Comparison of ENCODE assay signal across 15 mouse cellular contexts in genomic region chr4:149791470-149791869, GRCm38 (mm10). TPM values are rescaled to one million over a fixed set of nuclear protein-coding genes. Genes with fewer than 3 reads are reported as not detected.
DNase-seq lines count a peak whose midpoint lies in the region; ATAC-seq lines count a peak whose summit lies in the region.
"Had no signal": no experiment of that assay in that cellular context is flagged by ENCODE, and none has a peak within 500 bp of the region (broad histone marks: within the 10 kb centered on the region; RNA-seq: fewer than 3 reads in every experiment).

No protein-coding gene starts in this region.

- 75% methylated on average over 4 of the region's 4 CpGs for WGBS in kidney, embryonic 15.5 days
- 85% methylated on average over 4 of the region's 4 CpGs for WGBS in forebrain, embryonic 12.5 days

- no peak overlapping the region for H3K27ac ChIP-seq in kidney, embryonic 15.5 days
- H3K27ac ChIP-seq in forebrain, embryonic 12.5 days: no peak overlapping the region
- H3K27ac ChIP-seq: intestine, embryonic 15.5 days; midbrain, embryonic 15.5 days had no signal

- H3K4me1 ChIP-seq in kidney, embryonic 15.5 days: peaks cover 33% of the 10 kb centered on the region
- H3K4me1 ChIP-seq in forebrain, embryonic 12.5 days: peaks cover 12% of the 10 kb centered on the region; the same call in 1 of the 2 replicates
- H3K4me1 ChIP-seq: midbrain, embryonic 15.5 days had no signal

- no peak overlapping the region for H3K9ac ChIP-seq in kidney, embryonic 15.5 days
- no peak overlapping the region for H3K9ac ChIP-seq in forebrain, embryonic 12.5 days
- H3K9ac ChIP-seq: intestine, embryonic 15.5 days; midbrain, embryonic 15.5 days; neural tube, embryonic 13.5 days had no signal

- no peaks in the 10 kb centered on the region for H3K36me3 ChIP-seq in kidney, embryonic 15.5 days
- no peaks in the 10 kb centered on the region for H3K36me3 ChIP-seq in forebrain, embryonic 12.5 days (replicated peaks)
- H3K36me3 ChIP-seq: intestine, embryonic 15.5 days; midbrain, embryonic 15.5 days; neural tube, embryonic 13.5 days had no signal

- H3K4me3 ChIP-seq in kidney, embryonic 15.5 days (replicated peaks): no peak overlapping the region
- H3K4me3 ChIP-seq in forebrain, embryonic 12.5 days (replicated peaks): no peak overlapping the region
- H3K4me3 ChIP-seq: intestine, embryonic 15.5 days; midbrain, embryonic 15.5 days; neural tube, embryonic 13.5 days had no signal

- peak; percentile 50 to 65 for DNase-seq in gastrocnemius, adult 8-10 months (ENCODE audit: low spot score in 2 of 2)
- DNase-seq in gastrocnemius, postnatal 14 days: no peak
- peak; percentile 65 to 72 for DNase-seq in kidney, postnatal 36 days
- DNase-seq in gastrocnemius, postnatal 25 days: peak; percentile 77
- peak; percentile 68 for DNase-seq in lung, postnatal 25 days (ENCODE audit: low spot score)
- DNase-seq in right cerebral cortex, postnatal 4 days: no peak
- DNase-seq: cerebellum, postnatal 14 days; spleen, adult 18-20 months; thymus, postnatal 25 days had no signal

- no peaks in the 10 kb centered on the region for H3K27me3 ChIP-seq in kidney, embryonic 15.5 days
- H3K27me3 ChIP-seq in forebrain, embryonic 12.5 days: peaks cover 16% of the 10 kb centered on the region; the same call in 1 of the 2 replicates
- H3K27me3 ChIP-seq: intestine, embryonic 15.5 days; midbrain, embryonic 15.5 days; neural tube, embryonic 13.5 days had no signal

- H3K4me2 ChIP-seq in kidney, embryonic 15.5 days: no peak overlapping the region
- H3K4me2 ChIP-seq in forebrain, embryonic 12.5 days: no peak overlapping the region
- H3K4me2 ChIP-seq: intestine, embryonic 15.5 days; midbrain, embryonic 15.5 days; neural tube, embryonic 13.5 days had no signal

- H3K9me3 ChIP-seq in kidney, embryonic 15.5 days (replicated peaks): no peaks in the 10 kb centered on the region
- no peaks in the 10 kb centered on the region for H3K9me3 ChIP-seq in forebrain, embryonic 12.5 days
- H3K9me3 ChIP-seq: intestine, embryonic 15.5 days; midbrain, embryonic 15.5 days; neural tube, embryonic 13.5 days had no signal

- no peak for ATAC-seq in kidney, embryonic 15.5 days (replicated peaks; ENCODE audit: low FRiP score)
- ATAC-seq in forebrain, embryonic 12.5 days (ENCODE audit: low FRiP score): no peak
- ATAC-seq: CD4-positive, CD25-positive, alpha-beta regulatory T cell, adult 4 months; intestine, embryonic 15.5 days; midbrain, embryonic 15.5 days had no signal

- intact Hi-C loops in gastrocnemius, postnatal 14 days (cut with DNase I; ENCODE audit: low total_unique reads): no loop called here

RNA-seq across cellular contexts. Expression of gene Slc25a33, which starts 17.4 kb away (rescaled TPM):
- 10 to 100 TPM in 3 of 4 experiments, 1 to 10 TPM in 1; 7.7 to 14.5 (median 13.0) TPM for total RNA-seq in gastrocnemius, adult 8-10 months (2022)
- total RNA-seq in gastrocnemius, postnatal 14 days (2021): 10 to 100 TPM; 10.5 to 12.0 TPM
- polyA plus RNA-seq in kidney, embryonic 15.5 days (2015; fragmentation: Nextera tagmentation; extraction: Ambion mirVana): 14.2 and 16.0 TPM in 2 replicates
- 10 to 100 TPM; 10.4 TPM for total RNA-seq in gastrocnemius, postnatal 25 days (2021)
- 12.1 and 12.6 TPM in 2 replicates for polyA plus RNA-seq in forebrain, embryonic 12.5 days (2016; fragmentation: Nextera tagmentation; extraction: Ambion mirVana)

RNA-seq across cellular contexts. Expression of gene Tmem201, which starts 53.6 kb away (rescaled TPM):
- total RNA-seq in gastrocnemius, adult 8-10 months (2022): 10 to 100 TPM; 41.7 to 44.1 (median 42.9) TPM
- total RNA-seq in gastrocnemius, postnatal 14 days (2021): 10 to 100 TPM; 37.3 to 40.4 TPM
- polyA plus RNA-seq in kidney, embryonic 15.5 days (2015; fragmentation: Nextera tagmentation; extraction: Ambion mirVana): 35.4 and 42.2 TPM in 2 replicates
- total RNA-seq in gastrocnemius, postnatal 25 days (2021): 10 to 100 TPM; 36.2 to 38.1 TPM
- 39.4 and 41.0 TPM in 2 replicates for polyA plus RNA-seq in forebrain, embryonic 12.5 days (2016; fragmentation: Nextera tagmentation; extraction: Ambion mirVana)

Comparison
In these comparisons a context has a peak if more than half of its experiments do, and no peak if none do; other contexts are left out.
1. DNase-seq: peak in gastrocnemius, adult 8-10 months (2 of 2), kidney, postnatal 36 days (2 of 2), gastrocnemius, postnatal 25 days (single experiment) and lung, postnatal 25 days (single experiment); none in gastrocnemius, postnatal 14 days (single experiment) and right cerebral cortex, postnatal 4 days (single experiment).